Mouse (Mus musculus) small intestine, adult 2 months (tissue): ENCODE measurements around the gene Cul4a.

Experiments
- CTCF ChIP-seq: fragments of 200-500 bp; IDR thresholded peaks from 2 replicates; pipeline ENCODE4 v1.5.1; 2012; ENCODE audit warnings: low read depth, mild to moderate bottlenecking, control low read depth, inconsistent platforms, low read length, moderate library complexity, mixed read lengths; ENCODE audit not compliant: insufficient replicate concordance, insufficient read length; ENCODE audit errors: extremely low read depth
- POLR2A ChIP-seq: fragments of 200-500 bp; IDR thresholded peaks from 2 replicates; pipeline ENCODE4 v1.6.1; 2012; ENCODE audit warnings: low read depth, mild to moderate bottlenecking, control low read depth, inconsistent platforms, low read length, moderate library complexity

DNA sequence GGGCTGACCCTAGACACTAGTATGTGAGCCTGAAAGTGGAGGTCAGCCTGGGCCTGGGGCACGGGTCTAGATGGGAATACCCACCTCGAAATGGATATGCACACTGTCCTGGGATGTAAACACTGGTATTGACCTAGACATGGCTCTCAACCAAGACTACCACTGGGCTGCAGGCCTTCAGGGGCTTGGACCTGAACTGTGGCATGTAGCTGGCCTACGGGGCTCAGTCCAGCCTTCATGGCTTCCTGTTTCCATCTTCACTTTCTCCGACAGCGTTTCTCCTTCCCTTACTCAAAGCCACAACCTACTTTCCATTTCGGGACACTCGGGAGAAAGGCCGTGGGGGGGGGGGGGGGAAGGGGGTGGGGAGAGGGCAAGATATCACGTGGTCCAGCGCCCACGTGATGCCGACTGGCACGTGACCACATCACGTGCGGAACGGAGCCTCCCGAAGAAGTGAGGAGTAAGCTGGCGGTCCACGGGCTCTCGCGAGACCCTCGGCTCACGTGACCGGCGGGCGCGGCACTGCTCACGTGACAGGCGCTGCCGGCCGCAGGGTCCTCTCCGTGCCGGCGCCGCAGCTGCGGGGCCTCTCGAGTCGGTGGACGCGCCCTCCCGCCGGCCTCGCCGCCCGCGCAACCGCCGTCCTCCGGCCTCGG is 53.4 kb downstream of the Cul4a start, which contains the start of gene Lamp1:
- TF ChIP-seq POLR2A, result no peak
- no peak for TF ChIP-seq CTCF
